Mouse (Mus musculus): ENCODE data around the gene Lst1. TPM values are rescaled to one million over a fixed set of nuclear protein-coding genes. Genes with fewer than 3 reads are reported as not detected.

The Lst1 gene
- total RNA-seq, 1 experiment from 2014 or later = 1,006 TPM

GRCm38 (mm10) chr17:35147922-35148639, 40.2 kb downstream of the Lst1 start:
- no peak for ATAC-seq (replicated peaks; ENCODE audit: insufficient number of reproducible peaks, low FRiP score, low TSS enrichment, poor library complexity, severe bottlenecking)

DNA sequence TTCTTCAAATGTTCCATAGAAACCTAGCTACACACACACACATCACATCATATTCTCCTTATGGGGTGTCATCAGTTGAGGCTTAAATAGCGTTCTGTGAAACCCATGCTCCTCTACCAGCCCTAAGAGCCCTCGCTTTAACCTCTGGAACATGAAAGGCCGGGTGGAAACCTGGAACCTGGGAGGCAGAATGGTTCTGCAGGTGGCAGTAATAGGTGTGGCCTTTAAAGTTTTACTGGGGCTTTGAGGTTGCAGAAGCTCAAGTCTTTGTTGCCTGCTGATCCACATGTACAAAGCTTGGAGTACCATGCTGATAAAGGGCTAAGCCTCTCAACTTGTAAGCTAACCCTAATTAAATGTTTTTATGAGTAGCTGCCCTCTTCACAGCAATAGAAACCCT, 40.9 kb downstream of the Lst1 start:
- ATAC-seq (replicated peaks; ENCODE audit: insufficient number of reproducible peaks, low FRiP score, low TSS enrichment, poor library complexity, severe bottlenecking) = no peak

DNA sequence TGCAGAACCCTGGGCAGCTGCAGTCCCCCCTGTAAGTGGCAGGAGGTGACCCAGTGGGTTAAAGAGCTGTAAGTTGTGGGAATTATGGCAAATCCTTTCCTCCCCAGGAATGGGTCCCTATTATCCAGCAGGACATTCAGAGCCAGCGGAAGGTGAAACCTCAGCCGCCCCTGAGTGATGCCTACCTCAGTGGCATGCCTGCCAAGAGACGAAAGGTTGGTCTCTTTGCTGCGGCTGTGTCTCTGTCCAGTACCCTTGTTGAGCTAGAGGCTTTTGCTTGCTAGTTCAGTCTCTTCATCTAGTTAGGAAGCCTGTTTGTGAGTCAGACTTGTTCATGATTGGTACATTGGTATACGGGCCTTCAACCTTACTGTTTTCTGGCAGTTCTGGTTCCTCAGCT, 42.1 kb downstream of the Lst1 start:
- no peak for ATAC-seq (replicated peaks; ENCODE audit: insufficient number of reproducible peaks, low FRiP score, low TSS enrichment, poor library complexity, severe bottlenecking)

DNA sequence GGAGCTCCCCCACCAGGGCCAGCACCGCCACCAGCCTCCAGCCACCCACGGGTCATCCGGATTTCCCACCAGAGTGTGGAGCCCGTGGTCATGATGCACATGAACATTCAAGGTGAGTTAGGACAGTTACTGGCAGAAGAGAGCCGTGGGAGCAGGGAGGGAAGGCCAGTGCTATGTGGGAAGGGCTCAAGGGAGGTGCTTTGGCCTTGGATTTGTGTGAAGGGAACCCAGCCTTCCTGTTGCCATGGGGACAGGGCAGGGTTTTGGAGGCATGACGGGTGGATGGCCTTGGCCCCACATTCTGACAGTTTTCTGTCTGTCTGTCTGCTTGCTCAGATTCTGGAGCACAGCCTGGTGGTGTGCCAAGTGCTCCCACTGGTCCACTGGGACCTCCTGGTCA, 46.3 kb downstream of the Lst1 start:
- no peak for ATAC-seq (replicated peaks; ENCODE audit: insufficient number of reproducible peaks, low FRiP score, low TSS enrichment, poor library complexity, severe bottlenecking)

DNA sequence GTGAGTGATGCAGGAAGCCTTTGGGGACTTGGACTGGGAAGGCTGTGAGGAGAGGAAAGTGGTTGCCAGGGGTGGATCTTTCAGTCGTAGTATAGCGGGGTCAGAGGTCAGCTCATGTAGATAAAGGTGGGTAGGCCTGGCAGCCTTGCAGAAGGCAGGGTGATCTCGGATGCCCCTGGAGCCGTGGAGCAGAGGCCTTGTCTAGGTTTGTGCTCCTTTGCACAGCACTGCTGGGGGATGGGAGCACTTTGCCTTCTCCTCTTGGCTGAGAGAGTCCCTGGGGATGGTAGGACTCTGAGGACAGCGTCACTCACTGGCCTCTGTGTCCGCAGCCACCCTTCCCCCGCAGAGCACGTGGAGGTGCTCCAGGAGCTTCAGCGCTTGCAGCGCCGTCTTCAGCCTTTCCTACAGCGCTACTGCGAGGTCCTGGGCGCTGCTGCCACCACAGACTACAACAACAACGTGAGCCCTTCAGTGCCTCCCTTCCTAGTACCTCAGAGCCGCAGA, 47.7 kb downstream of the Lst1 start:
- ATAC-seq (replicated peaks; ENCODE audit: insufficient number of reproducible peaks, low FRiP score, low TSS enrichment, poor library complexity, severe bottlenecking) = no peak

- ATAC-seq (replicated peaks; ENCODE audit: insufficient number of reproducible peaks, low FRiP score, low TSS enrichment, poor library complexity, severe bottlenecking) = no peak
Observed at GRCm38 (mm10) chr17:35139269-35139668, 49.0 kb downstream of the Lst1 start.

DNA sequence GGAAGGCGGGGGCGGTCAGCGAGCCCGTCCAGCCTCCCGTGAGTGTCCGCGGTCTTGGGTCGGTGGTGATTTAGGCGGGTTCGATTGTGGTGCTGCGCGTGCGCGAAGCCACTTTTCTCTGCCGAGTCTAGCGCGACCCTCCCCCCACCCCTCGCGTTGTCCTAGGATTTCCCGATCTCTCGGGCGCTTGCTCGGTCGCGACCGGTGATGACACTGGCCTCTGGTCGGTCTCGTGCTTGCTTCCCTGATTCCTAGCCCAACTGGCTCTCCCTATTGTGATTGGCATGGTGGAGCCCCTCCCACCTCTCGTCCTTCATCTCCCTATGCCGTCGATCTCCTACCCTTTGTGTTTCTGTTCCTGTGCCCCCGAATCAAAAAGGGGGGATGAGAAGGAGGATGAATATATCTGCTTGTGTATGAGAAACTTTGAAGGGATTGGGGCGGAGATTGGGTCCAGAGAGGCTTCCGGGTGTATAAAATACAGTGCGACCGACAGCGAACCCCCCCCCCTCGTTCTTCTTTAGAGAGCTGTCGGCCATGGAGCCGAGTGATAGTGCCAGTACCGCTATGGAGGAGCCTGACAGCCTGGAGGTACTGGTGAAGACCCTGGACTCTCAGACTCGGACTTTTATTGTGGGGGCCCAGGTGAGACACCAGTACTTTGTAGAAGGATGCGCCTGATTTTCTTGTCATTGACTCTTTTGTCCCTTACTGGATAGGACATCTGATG, 52.5 kb downstream of the Lst1 start:
- peak; percentile 41 for ATAC-seq (replicated peaks; ENCODE audit: insufficient number of reproducible peaks, low FRiP score, low TSS enrichment, poor library complexity, severe bottlenecking)

Other genes with a start within 250 kb of the Lst1 start
- 12.5 to 375 TPM (median 15.8 TPM) in 3 replicates for gene Hspa1b, start 229.2 kb downstream of the Lst1 start, total RNA-seq (2017)
- 1.4 TPM in 1 of 3 replicates, not detected in the others for gene Gm20481, start 218.5 kb downstream of the Lst1 start, total RNA-seq (2017)
- 4.9 to 201 TPM (median 8.6 TPM) in 3 replicates for gene Hspa1a, start 216.3 kb downstream of the Lst1 start, total RNA-seq (2017)
- 1.1 to 1.7 TPM in 2 of 3 replicates, not detected in the other for gene Hspa1l, start 215.7 kb downstream of the Lst1 start, total RNA-seq (2017)
- 9.3 to 13.9 TPM (median 10.6 TPM) in 3 replicates for gene Lsm2, start 206.6 kb downstream of the Lst1 start, total RNA-seq (2017)
- 89.9 to 126 TPM (median 116 TPM) in 3 replicates for gene Vars, start 187.5 kb downstream of the Lst1 start, total RNA-seq (2017)
- gene Vwa7, start 171.9 kb downstream of the Lst1 start, total RNA-seq (2017) = not detected in 3 replicates
- gene Sapcd1, start 160.4 kb downstream of the Lst1 start, total RNA-seq (2017) = 1.2 TPM in 1 of 3 replicates, not detected in the others
- gene Msh5, start 141.7 kb downstream of the Lst1 start, total RNA-seq (2017) = 0.76 to 1.6 TPM in 2 of 3 replicates, not detected in the other
- gene Clic1, start 138.5 kb downstream of the Lst1 start, total RNA-seq (2017) = 356 to 514 TPM (median 477 TPM) in 3 replicates
- gene Ddah2, start 129.4 kb downstream of the Lst1 start, total RNA-seq (2017) = 1.1 TPM in 1 of 3 replicates, not detected in the others
- gene Ly6g6c, start 123.1 kb downstream of the Lst1 start, total RNA-seq (2017) = not detected in 3 replicates
- 0.57 to 3.1 TPM (median 0.75 TPM) in 3 replicates for gene Mpig6b, start 122.3 kb downstream of the Lst1 start, total RNA-seq (2017)
- not detected in 3 replicates for gene Ly6g6e, start 111.5 kb downstream of the Lst1 start, total RNA-seq (2017)
- gene Ly6g6d, start 110.4 kb downstream of the Lst1 start, total RNA-seq (2017) = 2.3 TPM in 1 of 3 replicates, not detected in the others
- gene Ly6g6f, start 102.8 kb downstream of the Lst1 start, total RNA-seq (2017) = 0.39 TPM in 1 of 3 replicates, not detected in the others
- 24.3 to 47.0 TPM (median 28.3 TPM) in 3 replicates for gene Abhd16a, start 99.2 kb downstream of the Lst1 start, total RNA-seq (2017)
- gene Ly6g5c, start 80.2 kb downstream of the Lst1 start, total RNA-seq (2017) = not detected in 3 replicates
- gene Ly6g5b, start 73.0 kb downstream of the Lst1 start, total RNA-seq (2017) = not detected in 3 replicates
- 62.4 to 126 TPM (median 65.8 TPM) in 3 replicates for gene Gpank1, start 67.0 kb downstream of the Lst1 start, total RNA-seq (2017)
- gene Csnk2b, start 66.4 kb downstream of the Lst1 start, total RNA-seq (2017) = 188 to 293 TPM (median 226 TPM) in 3 replicates
- gene D17H6S53E, start 62.1 kb downstream of the Lst1 start, total RNA-seq (2017) = 33.5 to 43.7 TPM (median 42.6 TPM) in 3 replicates
- 1.4 TPM in 1 of 3 replicates, not detected in the others for gene Apom, start 56.4 kb downstream of the Lst1 start, total RNA-seq (2017)
- 72.4 to 192 TPM (median 104 TPM) in 3 replicates for gene Bag6, start 53.3 kb downstream of the Lst1 start, total RNA-seq (2017)
- gene Prrc2a, start 23.5 kb downstream of the Lst1 start, total RNA-seq (2017) = 21.3 to 57.6 TPM (median 32.1 TPM) in 3 replicates
- 20.7 to 64.8 TPM (median 31.9 TPM) in 3 replicates for gene Aif1, start 12.4 kb downstream of the Lst1 start, total RNA-seq (2017)
- 38.1 to 48.1 TPM (median 38.4 TPM) in 3 replicates for gene Ltb, start 6.0 kb upstream of the Lst1 start, total RNA-seq (2017)
- gene Tnf, start 13.6 kb upstream of the Lst1 start, total RNA-seq (2017) = 37.0 to 62.7 TPM (median 38.1 TPM) in 3 replicates
- 1.7 TPM in 1 of 3 replicates, not detected in the others for gene Lta, start 16.9 kb upstream of the Lst1 start, total RNA-seq (2017)
- gene Gm16181, start 32.4 kb upstream of the Lst1 start, total RNA-seq (2017) = 0.64 to 2.9 TPM (median 2.7 TPM) in 3 replicates
- gene Atp6v1g2, start 45.2 kb upstream of the Lst1 start, total RNA-seq (2017) = 1.4 to 6.5 TPM (median 2.6 TPM) in 3 replicates
- gene Nfkbil1, start 47.4 kb upstream of the Lst1 start, total RNA-seq (2017) = 3.6 to 10.9 TPM (median 5.1 TPM) in 3 replicates
- gene Ddx39b, start 53.3 kb upstream of the Lst1 start, total RNA-seq (2017) = 98.8 to 141 TPM (median 101 TPM) in 3 replicates
- 2,987 to 4,272 TPM (median 3,836 TPM) in 3 replicates for gene H2-D1, start 74.3 kb upstream of the Lst1 start, total RNA-seq (2017)
- 0.11 to 0.38 TPM in 2 of 3 replicates, not detected in the other for gene H2-Q1, start 132.0 kb upstream of the Lst1 start, total RNA-seq (2017)
- not detected in 3 replicates for gene H2-Q2, start 153.8 kb upstream of the Lst1 start, total RNA-seq (2017)
- gene H2-Q4, start 191.2 kb upstream of the Lst1 start, total RNA-seq (2017) = 159 to 219 TPM (median 177 TPM) in 3 replicates
- 235 to 503 TPM (median 268 TPM) in 3 replicates for gene H2-Q6, start 236.4 kb upstream of the Lst1 start, total RNA-seq (2017)

Measured in monocyte, adult 5-6 weeks (primary cell).